Mouse (Mus musculus) neural tube, embryonic 14.5 days (tissue): ENCODE data around the gene B4galt3. TPM values are rescaled to one million over a fixed set of nuclear protein-coding genes. Genes with fewer than 3 reads are reported as not detected.

Experiments
- ATAC-seq: fragments of 200-750 bp; cut with Nextera tagmentation; 2 replicates; pipeline ENCODE4 v1.8.0; 2017; ENCODE audit warnings: low read depth, mild to moderate bottlenecking, moderate TSS enrichment, moderate library complexity
- H3K27ac ChIP-seq: fragments of 300-500 bp; sonication (generic); 2 replicates; pipeline ENCODE4 v1.5.1; 2014; ENCODE audit warnings: low read depth, mild to moderate bottlenecking, control low read depth, low read length, moderate library complexity, mixed read lengths
- H3K27me3 ChIP-seq: fragments of 300-500 bp; sonication (generic); 2 replicates; pipeline ENCODE4 v1.6.1; 2014; ENCODE audit warnings: low read length; ENCODE audit not compliant: control insufficient read depth, insufficient read depth
- H3K36me3 ChIP-seq: fragments of 300-500 bp; sonication (generic); 2 replicates; pipeline ENCODE4 v1.6.1; 2014; ENCODE audit warnings: low read length, mixed read lengths; ENCODE audit not compliant: control insufficient read depth, insufficient read depth
- H3K4me1 ChIP-seq: fragments of 300-500 bp; sonication (generic); 2 replicates; pipeline ENCODE4 v1.6.1; 2014; ENCODE audit warnings: low read length; ENCODE audit not compliant: control insufficient read depth, insufficient read depth
- H3K4me2 ChIP-seq: fragments of 300-500 bp; sonication (generic); 2 replicates; pipeline ENCODE4 v1.6.1; 2014; ENCODE audit warnings: mild to moderate bottlenecking, low read depth, low read length, control low read depth
- H3K4me3 ChIP-seq: fragments of 300-500 bp; sonication (generic); 2 replicates; pipeline ENCODE4 v1.5.1; 2014; ENCODE audit warnings: low read depth, low read length, control low read depth, mixed read lengths
- H3K9ac ChIP-seq: fragments of 300-500 bp; sonication (generic); replicated peaks from 2 replicates; pipeline ENCODE4 v1.6.1; 2014; ENCODE audit warnings: low read depth, mild to moderate bottlenecking, control low read depth, low read length, mixed read lengths
- H3K9me3 ChIP-seq: fragments of 300-500 bp; sonication (generic); 2 replicates; pipeline ENCODE4 v1.6.1; 2016; ENCODE audit warnings: low read length; ENCODE audit not compliant: control insufficient read depth
- WGBS: fragments of 180-500 bp; shearing (Covaris S2); extraction: QIAGEN DNeasy Blood & Tissue Kit; methylation state at CpG from one replicate; pipeline ENCODE4 v1.1.7; 2014; 5-methylcytosine and 5-hydroxymethylcytosine counted together
- polyA plus RNA-seq: library from polyadenylated mRNA; unstranded; fragments of >200 nt; fragmentation: Nextera tagmentation; extraction: Ambion mirVana; gene quantifications from 2 replicates; pipeline ENCODE4 v1.2.1, GENCODE M21; 2014

The B4galt3 gene
- polyA plus RNA-seq, 1 experiment from 2014 or later = 98.1 TPM

DNA sequence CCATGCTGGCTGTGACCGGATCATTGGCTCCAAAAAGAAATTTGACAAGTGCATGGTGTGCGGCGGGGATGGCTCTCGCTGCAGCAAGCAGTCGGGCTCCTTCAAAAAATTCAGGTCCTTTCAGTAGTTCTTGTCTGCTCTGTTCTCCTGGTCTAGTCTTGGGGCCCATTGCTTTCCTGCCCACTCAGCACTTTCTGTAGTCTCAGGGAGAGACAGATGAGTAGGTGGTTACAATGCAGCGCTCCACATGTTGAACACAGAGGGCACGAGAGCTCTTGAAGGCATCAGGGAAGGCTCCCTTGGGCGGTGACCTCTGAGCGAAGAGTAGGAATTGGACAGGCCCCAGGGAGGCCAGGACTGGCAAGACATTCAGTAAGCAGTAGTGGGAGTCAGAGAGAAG lies 12.3 kb upstream of the B4galt3 start:
- H3K9ac ChIP-seq = no peak overlapping the region
- H3K36me3 ChIP-seq = no peaks in the 10 kb centered on the region
- no peaks in the 10 kb centered on the region for H3K27me3 ChIP-seq
- peaks cover 5% of the 10 kb centered on the region; the same call in 1 of the 2 replicates for H3K4me1 ChIP-seq
- no peak overlapping the region for H3K4me2 ChIP-seq
- H3K27ac ChIP-seq = no peak overlapping the region
- no peak overlapping the region for H3K4me3 ChIP-seq
- ATAC-seq = no peak
- 88% methylated on average over 9 of the region's 9 CpGs for WGBS
- no peaks in the 10 kb centered on the region for H3K9me3 ChIP-seq

DNA sequence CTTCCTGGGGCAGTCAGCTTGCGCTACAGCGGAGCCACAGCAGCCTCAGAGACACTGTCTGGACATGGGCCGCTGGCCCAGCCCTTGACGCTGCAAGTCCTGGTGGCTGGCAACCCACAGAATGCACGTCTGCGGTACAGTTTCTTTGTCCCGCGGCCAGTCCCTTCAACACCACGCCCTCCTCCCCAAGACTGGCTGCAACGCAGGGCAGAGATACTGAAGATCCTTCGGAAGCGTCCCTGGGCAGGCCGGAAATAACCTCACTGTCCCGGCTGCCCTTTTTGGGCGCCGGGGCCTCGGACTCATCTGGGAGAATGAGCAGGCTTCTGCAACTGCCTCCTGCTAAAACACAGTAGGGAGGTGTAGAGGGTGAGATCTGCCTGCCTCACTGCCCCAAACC lies 11.2 kb upstream of the B4galt3 start:
- no peaks in the 10 kb centered on the region for H3K9me3 ChIP-seq
- no peak overlapping the region for H3K27ac ChIP-seq
- H3K9ac ChIP-seq = no peak overlapping the region
- H3K4me3 ChIP-seq = no peak overlapping the region
- WGBS = 84% methylated on average over 17 of the region's 17 CpGs
- peaks cover 10% of the 10 kb centered on the region; the same call in 1 of the 2 replicates for H3K4me1 ChIP-seq
- H3K4me2 ChIP-seq = no peak overlapping the region
- no peaks in the 10 kb centered on the region for H3K36me3 ChIP-seq
- no peaks in the 10 kb centered on the region for H3K27me3 ChIP-seq
- no peak for ATAC-seq

DNA sequence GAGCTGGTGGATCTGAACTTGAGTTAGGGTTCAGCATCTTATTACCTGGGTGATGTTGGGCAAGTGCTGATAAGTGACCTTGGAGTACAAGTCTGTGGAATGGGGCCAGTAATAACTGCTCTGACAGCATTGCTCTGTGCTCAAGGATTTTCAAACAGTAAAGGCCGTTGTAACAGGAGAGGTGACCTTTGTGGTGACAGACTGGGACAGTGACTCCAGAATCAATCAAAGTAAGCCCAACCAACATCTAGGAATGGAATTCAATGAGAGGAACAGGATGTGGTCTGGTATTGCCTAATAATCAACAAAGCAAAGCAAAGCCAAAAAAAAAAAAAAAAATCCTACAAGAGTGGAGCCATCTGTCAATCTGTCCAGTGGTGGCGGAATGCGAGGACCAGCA lies 9.8 kb upstream of the B4galt3 start:
- H3K9me3 ChIP-seq = no peaks in the 10 kb centered on the region
- H3K4me3 ChIP-seq = no peak overlapping the region
- no peak for ATAC-seq
- WGBS = 88% methylated on average over 3 of the region's 3 CpGs
- no peak overlapping the region for H3K9ac ChIP-seq
- H3K4me2 ChIP-seq = no peak overlapping the region
- H3K27ac ChIP-seq = no peak overlapping the region
- peaks cover 10% of the 10 kb centered on the region; the same call in 1 of the 2 replicates for H3K4me1 ChIP-seq
- no peaks in the 10 kb centered on the region for H3K36me3 ChIP-seq
- H3K27me3 ChIP-seq = no peaks in the 10 kb centered on the region

DNA sequence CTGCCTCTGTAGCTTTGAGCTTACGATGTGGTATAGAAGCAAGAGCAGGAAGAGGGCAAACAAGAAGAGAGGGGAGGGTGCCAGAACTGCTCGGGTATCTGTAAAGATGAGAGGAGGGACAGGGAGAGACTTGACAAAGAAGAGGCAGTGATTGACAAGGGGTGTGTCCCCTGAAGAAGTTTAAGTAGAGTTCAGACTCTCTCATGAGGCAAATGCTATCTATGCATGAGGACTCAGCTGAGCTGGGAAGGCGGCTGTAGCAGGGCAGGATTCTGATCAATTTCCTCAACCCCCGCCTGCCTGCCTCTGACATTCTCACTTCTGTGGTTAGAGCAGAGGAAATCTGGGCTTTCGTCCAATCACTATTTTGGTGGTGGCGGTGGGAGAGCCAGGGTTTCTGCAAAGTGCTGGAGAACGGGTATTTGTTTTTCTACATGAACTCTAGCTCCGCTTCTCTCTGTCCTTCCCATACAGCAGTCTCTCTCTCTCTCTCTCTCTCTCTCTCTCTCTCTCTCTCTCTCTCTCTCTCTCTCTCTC lies 7.5 kb upstream of the B4galt3 start:
- peak overlapping the region; percentile 76 for H3K27ac ChIP-seq
- peak overlapping the region; percentile 14 for H3K4me3 ChIP-seq
- WGBS = 4% methylated on average over 8 of the region's 8 CpGs
- H3K27me3 ChIP-seq = no peaks in the 10 kb centered on the region
- peak overlapping the region; percentile 42 for H3K4me2 ChIP-seq
- H3K4me1 ChIP-seq = peaks cover 10% of the 10 kb centered on the region; the same call in 1 of the 2 replicates
- no peaks in the 10 kb centered on the region for H3K9me3 ChIP-seq
- ATAC-seq = peak; percentile 76
- H3K36me3 ChIP-seq = no peaks in the 10 kb centered on the region
- peak overlapping the region; percentile 32 for H3K9ac ChIP-seq

DNA sequence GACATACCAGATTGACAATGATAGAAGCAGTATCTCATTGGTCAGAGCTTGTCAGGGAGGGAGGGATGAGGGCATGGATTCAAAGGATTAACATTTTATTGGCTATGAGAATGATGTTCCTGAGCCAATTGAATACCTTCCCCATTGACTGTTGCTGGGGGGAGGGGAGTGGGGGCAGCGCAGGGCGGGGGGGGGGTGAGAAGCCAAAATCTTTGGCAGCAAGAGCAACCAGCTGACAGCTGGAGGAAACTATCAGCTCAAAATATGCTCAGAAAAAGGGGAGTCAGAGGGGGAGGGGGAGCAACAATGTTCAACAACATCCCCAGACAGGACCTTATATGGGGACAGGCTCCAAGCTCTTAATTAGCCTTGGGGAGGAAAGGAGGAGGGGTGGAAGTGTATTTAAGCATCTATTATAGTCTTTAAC lies 6.9 kb upstream of the B4galt3 start:
- 0% methylated on average over 2 of the region's 2 CpGs for WGBS
- Histone ChIP-seq H3K4me2 (peak overlapping the region; percentile 42), H3K4me3 (no peak overlapping the region), H3K9me3 (no peaks in the 10 kb centered on the region), H3K4me1 (peaks cover 10% of the 10 kb centered on the region; the same call in 1 of the 2 replicates), H3K9ac (no peak overlapping the region), H3K27ac (peak overlapping the region; percentile 76), H3K36me3 (no peaks in the 10 kb centered on the region), H3K27me3 (no peaks in the 10 kb centered on the region)
- ATAC-seq = peak; percentile 94

DNA sequence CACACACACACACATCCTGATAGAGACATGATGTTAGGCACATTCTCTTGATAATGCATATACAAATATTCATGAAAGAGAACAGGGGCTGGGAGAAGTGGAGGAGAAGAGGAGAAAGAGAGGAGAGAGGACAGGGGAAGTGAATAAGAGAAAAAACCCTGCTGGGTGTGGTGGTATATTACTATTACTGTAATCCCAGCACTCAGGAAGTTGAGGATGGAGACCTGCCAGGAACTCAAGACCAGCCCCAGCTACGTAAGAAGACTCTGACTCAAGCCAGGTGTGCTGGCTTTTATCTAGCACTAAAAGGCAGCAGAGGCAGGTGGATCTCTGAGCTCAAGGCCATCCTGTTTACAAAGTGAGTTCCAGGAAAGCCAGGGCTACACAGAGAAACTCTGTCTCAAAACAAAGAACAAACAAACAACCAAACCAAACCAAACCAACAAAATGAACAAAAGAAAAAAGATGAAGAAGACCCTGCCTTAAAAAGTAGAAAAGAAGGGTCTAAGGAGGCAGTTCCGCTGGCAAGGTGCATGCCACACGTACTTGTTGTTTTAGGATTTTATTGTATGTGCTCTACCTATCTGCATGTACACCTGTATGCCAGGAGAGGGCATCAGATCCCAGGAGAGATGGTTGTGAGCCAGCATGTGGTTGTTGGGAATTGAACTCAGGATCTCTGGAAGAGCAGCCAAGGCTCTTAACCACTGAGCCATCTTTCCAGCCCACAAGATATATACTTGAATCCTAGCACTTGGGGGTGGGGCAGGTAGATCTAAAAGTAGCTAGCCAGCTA lies 6.3 kb upstream of the B4galt3 start:
- H3K4me1 ChIP-seq = peaks cover 10% of the 10 kb centered on the region; the same call in 1 of the 2 replicates
- no peaks in the 10 kb centered on the region for H3K27me3 ChIP-seq
- no peaks in the 10 kb centered on the region for H3K9me3 ChIP-seq
- peak overlapping the region; percentile 42 for H3K4me2 ChIP-seq
- H3K9ac ChIP-seq = no peak overlapping the region
- 80% methylated on average over 3 of the region's 3 CpGs for WGBS
- no peak for ATAC-seq
- H3K4me3 ChIP-seq = no peak overlapping the region
- H3K36me3 ChIP-seq = no peaks in the 10 kb centered on the region
- peak overlapping the region; percentile 72 for H3K27ac ChIP-seq

DNA sequence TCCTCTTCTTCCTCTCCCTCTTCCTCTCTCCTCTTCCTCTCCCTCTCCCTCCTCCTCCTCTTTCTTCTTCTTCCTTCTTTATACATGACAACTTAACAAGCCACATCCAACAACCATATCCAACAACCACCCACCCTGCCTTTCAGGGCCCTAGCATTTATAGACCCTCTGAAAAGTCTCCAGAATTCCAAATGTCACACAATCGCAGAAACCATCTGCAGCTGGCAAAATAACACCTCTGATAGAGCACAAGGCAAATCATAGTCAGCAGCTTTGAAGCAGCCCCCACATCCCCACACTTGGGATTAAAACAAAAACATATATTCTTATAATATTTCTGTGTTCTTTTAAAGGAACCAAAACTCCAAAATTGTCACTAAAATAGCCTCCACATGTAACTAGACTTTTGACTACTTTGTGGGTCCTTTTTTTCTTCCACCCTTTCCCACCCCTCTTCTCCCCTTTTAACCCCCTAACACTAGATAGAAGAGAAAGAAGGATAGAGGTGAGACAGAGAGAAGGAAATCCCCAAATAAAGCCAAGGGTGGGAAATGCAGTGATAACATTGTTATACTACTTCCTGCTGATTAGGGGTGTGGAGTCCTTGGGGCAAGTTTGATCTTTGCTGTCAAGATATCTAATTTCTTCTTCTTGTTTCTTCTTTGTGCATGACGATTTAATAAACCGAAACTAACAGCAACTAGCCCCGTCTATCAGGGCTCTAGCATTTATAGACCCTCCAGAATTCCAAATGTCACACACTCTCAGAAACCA lies 4.0 kb upstream of the B4galt3 start:
- no peak overlapping the region for H3K9ac ChIP-seq
- no peak overlapping the region for H3K4me2 ChIP-seq
- ATAC-seq = no peak
- H3K9me3 ChIP-seq = no peaks in the 10 kb centered on the region
- no peak overlapping the region for H3K4me3 ChIP-seq
- H3K27ac ChIP-seq = no peak overlapping the region
- peaks cover 16% of the 10 kb centered on the region for H3K4me1 ChIP-seq
- no peaks in the 10 kb centered on the region for H3K27me3 ChIP-seq
- 86% methylated on average over 4 of the region's 4 CpGs for WGBS
- H3K36me3 ChIP-seq = no peaks in the 10 kb centered on the region

DNA sequence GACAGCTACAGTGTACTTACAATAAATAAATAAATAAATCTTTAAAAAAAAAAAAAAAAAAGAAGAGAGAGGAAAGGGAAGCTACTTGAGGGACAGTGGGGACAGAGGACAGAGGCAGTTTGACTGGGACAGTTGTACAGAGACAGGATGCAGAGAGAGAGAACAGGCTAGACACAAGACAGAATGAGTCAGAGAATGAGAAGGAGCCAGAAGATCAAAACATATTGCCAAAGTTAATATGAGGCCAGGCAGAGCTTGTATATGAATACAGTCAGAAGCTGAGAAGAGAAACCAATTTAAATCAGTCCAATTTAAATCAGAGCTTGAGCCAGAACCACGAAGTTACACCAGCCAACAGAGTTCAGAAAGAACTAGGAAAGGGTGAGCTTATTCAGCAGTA lies 1.8 kb upstream of the B4galt3 start:
- ATAC-seq = no peak
- Histone ChIP-seq H3K4me1 (peaks cover 15% of the 10 kb centered on the region), H3K36me3 (0 out of 2 replicates have a peak, but pooled peaks cover 9% of the 10 kb centered on the region), H3K27ac (no peak overlapping the region), H3K4me3 (no peak overlapping the region), H3K4me2 (no peak overlapping the region), H3K9ac (no peak overlapping the region), H3K27me3 (no peaks in the 10 kb centered on the region), H3K9me3 (no peaks in the 10 kb centered on the region)
- WGBS = 65% methylated on average over 1 of the region's 1 CpGs

DNA sequence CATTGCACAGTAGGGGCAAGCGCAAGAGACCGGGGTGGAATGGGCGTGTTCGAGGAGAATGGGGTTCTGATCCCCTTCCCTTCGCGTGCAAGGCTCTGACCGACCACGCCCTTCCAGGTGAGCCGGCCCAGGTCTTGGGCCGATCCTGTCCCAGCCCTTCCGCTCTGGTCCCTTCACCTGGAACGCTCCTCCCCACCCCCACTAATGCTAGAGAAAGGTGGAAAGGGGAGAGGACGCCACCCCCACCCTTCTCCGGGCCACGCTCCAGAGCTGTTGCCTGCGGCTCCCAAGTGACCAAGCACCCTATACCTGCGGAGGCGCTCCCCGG lies 409 bp downstream of the B4galt3 start:
- Histone ChIP-seq H3K9me3 (no peaks in the 10 kb centered on the region), H3K4me2 (peak overlapping the region; percentile 94), H3K9ac (peak overlapping the region; percentile 78), H3K27me3 (no peaks in the 10 kb centered on the region), H3K27ac (0 out of 2 replicates have a peak overlapping the region, but pooled peaks have one; percentile 36), H3K4me3 (peak overlapping the region; percentile 66), H3K4me1 (peaks cover 13% of the 10 kb centered on the region), H3K36me3 (peaks cover 14% of the 10 kb centered on the region; the same call in 1 of the 2 replicates)
- WGBS = under 1% methylated on average over 19 of the region's 19 CpGs
- peak; percentile 69 for ATAC-seq
